Mouse (Mus musculus) liver, postnatal 0 days (tissue): Measurements from ENCODE around the gene Olfr1510.

Experiments used
- CTCF ChIP-seq: sonication (generic); IDR thresholded peaks from 2 replicates; pipeline ENCODE4 v1.5.1; 2016; ENCODE audit warnings: antibody characterized with exemption, low read depth
- EP300 ChIP-seq: IDR thresholded peaks from 2 replicates; pipeline ENCODE4 v1.6.1; 2016; ENCODE audit warnings: antibody characterized with exemption, low read depth, mild to moderate bottlenecking

GRCm38 (mm10) chr14:52461928-52462327 is 47.8 kb upstream of the Olfr1510 start:
- TF ChIP-seq CTCF = no peak
- TF ChIP-seq EP300 = no peak
